ENCODE assay signal across 8 mouse cellular contexts in the genomic region with DNA sequence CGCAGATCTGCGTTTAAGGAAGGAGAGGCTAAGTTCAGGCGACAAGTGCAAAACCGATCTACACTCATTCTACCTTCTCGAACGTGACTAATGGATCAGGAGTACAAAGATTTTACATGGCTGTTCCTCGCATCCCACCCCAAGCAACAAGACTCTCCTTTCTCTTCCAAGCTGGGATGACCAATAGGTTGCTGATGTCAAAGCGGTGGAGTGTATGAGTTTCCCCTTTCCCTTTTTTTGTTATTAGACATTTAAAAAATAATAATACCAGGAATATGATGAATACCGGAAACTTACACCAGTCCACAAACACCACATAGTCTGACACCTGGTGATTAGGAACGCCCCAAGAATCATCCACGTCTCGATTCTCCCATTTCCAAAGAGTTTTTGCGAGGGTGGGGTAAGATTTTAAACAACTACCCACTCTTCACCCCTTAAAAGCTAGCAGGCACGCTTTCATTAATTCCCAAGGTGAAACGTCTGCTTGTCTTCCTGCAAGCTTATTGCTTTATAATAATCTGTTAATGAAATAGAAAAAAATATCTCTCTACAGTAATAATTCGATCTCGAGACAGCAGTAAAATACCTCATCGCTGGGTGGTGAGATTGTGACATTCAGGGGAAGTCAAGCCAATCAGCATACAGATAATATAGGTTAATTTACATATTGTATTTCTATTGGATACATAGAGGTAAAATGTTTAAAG. TPM values are rescaled to one million over a fixed set of nuclear protein-coding genes. Genes with fewer than 3 reads are reported as not detected.
DNase-seq lines count a peak whose midpoint lies in the region; ATAC-seq lines count a peak whose summit lies in the region.

Gene Gpr85, minus strand, starts transcription at position 598 of the 710 bp plus-strand sequence.

- H3K27me3 ChIP-seq in forebrain, embryonic 10.5 days (ENCODE audit: poor library complexity, severe bottlenecking): peaks cover 21% of the 10 kb centered on the region
- H3K27me3 ChIP-seq in intestine, embryonic 15.5 days (replicated peaks): no peaks in the 10 kb centered on the region
- peaks cover 22% of the 10 kb centered on the region for H3K27me3 ChIP-seq in liver, embryonic 16.5 days (ENCODE audit: control insufficient read depth, insufficient read depth, low read depth, low read length)
- no peaks in the 10 kb centered on the region for H3K27me3 ChIP-seq in stomach, embryonic 15.5 days (replicated peaks)

- peak within 1 kb of the TSS; percentile 93 for H3K27ac ChIP-seq in forebrain, embryonic 10.5 days
- H3K27ac ChIP-seq in intestine, embryonic 15.5 days: peak within 1 kb of the TSS; percentile 85
- H3K27ac ChIP-seq in liver, embryonic 16.5 days (ENCODE audit: low read length): no peak within 1 kb of the TSS
- H3K27ac ChIP-seq in stomach, embryonic 15.5 days: peak within 1 kb of the TSS; percentile 74

- no peaks in the 10 kb centered on the region for H3K9me3 ChIP-seq in forebrain, embryonic 10.5 days
- no peaks in the 10 kb centered on the region for H3K9me3 ChIP-seq in intestine, embryonic 15.5 days
- no peaks in the 10 kb centered on the region for H3K9me3 ChIP-seq in liver, embryonic 16.5 days (replicated peaks; ENCODE audit: control insufficient read depth, low read length)
- H3K9me3 ChIP-seq in stomach, embryonic 15.5 days: no peaks in the 10 kb centered on the region

- H3K4me1 ChIP-seq in forebrain, embryonic 10.5 days: peaks cover 21% of the 10 kb centered on the region
- H3K4me1 ChIP-seq in intestine, embryonic 15.5 days (replicated peaks): no peaks in the 10 kb centered on the region
- no peaks in the 10 kb centered on the region; the same call in 1 of the 2 replicates for H3K4me1 ChIP-seq in liver, embryonic 16.5 days (ENCODE audit: control insufficient read depth, low read depth, low read length)
- H3K4me1 ChIP-seq in stomach, embryonic 15.5 days: no peaks in the 10 kb centered on the region

- H3K36me3 ChIP-seq in forebrain, embryonic 10.5 days (replicated peaks): no peaks in the 10 kb centered on the region
- H3K36me3 ChIP-seq in intestine, embryonic 15.5 days: no peaks in the 10 kb centered on the region
- no peaks in the 10 kb centered on the region for H3K36me3 ChIP-seq in liver, embryonic 16.5 days (ENCODE audit: control insufficient read depth, insufficient read depth)
- no peaks in the 10 kb centered on the region for H3K36me3 ChIP-seq in stomach, embryonic 15.5 days

- DNase-seq in kidney, adult 9 months: peak; percentile 12
- no peak for DNase-seq in kidney, adult 11 months
- peak; percentile 43 for DNase-seq in Muller cell, postnatal 12 days (ENCODE audit: inconsistent ontology term)
- peak; percentile 18 for DNase-seq in forebrain, embryonic 10.5 days (ENCODE audit: extremely low spot score, low spot score)
- no peak for DNase-seq in urinary bladder, postnatal 36 days (ENCODE audit: low spot score in 2 of 2)

- H3K4me3 ChIP-seq in forebrain, embryonic 10.5 days: peak within 1 kb of the TSS; percentile 68
- H3K4me3 ChIP-seq in intestine, embryonic 15.5 days (replicated peaks): peak within 1 kb of the TSS; percentile 65
- H3K4me3 ChIP-seq in liver, embryonic 16.5 days (ENCODE audit: low read depth, low read length): peak within 1 kb of the TSS; percentile 55
- peak within 1 kb of the TSS; percentile 64 for H3K4me3 ChIP-seq in stomach, embryonic 15.5 days (replicated peaks)

- ATAC-seq in intestine, embryonic 15.5 days: peak; percentile 5; the same call in 1 of the 2 replicates
- ATAC-seq in liver, embryonic 16.5 days (ENCODE audit: low read depth): no peak
- no peak for ATAC-seq in stomach, embryonic 15.5 days (ENCODE audit: insufficient read depth, low FRiP score, low read depth)

- H3K4me2 ChIP-seq in intestine, embryonic 15.5 days (replicated peaks): peak within 1 kb of the TSS; percentile 97
- H3K4me2 ChIP-seq in liver, embryonic 16.5 days (ENCODE audit: low read depth, low read length): peak within 1 kb of the TSS; percentile 74
- H3K4me2 ChIP-seq in stomach, embryonic 15.5 days: peak within 1 kb of the TSS; percentile 96

- 49% methylated on average over 18 of the region's 18 CpGs for WGBS in forebrain, embryonic 10.5 days
- WGBS in intestine, embryonic 15.5 days: 43% methylated on average over 18 of the region's 18 CpGs
- 30% methylated on average over 18 of the region's 18 CpGs for WGBS in liver, embryonic 16.5 days (ENCODE audit: insufficient replicate concordance)
- WGBS in stomach, embryonic 15.5 days: 42% methylated on average over 18 of the region's 18 CpGs

- H3K9ac ChIP-seq in intestine, embryonic 15.5 days: peak within 1 kb of the TSS; percentile 74
- H3K9ac ChIP-seq in liver, embryonic 16.5 days (ENCODE audit: low read depth, low read length): peak within 1 kb of the TSS; percentile 37; the same call in 1 of the 2 replicates
- H3K9ac ChIP-seq in stomach, embryonic 15.5 days: peak within 1 kb of the TSS; percentile 63

RNA-seq across cellular contexts. Expression of gene Gpr85, which starts in this region (rescaled TPM):
- polyA plus RNA-seq in forebrain, embryonic 10.5 days (2016; fragmentation: Nextera tagmentation; extraction: Ambion mirVana): 4.9 and 5.9 TPM in 2 replicates
- polyA plus RNA-seq in intestine, embryonic 15.5 days (2015; fragmentation: Nextera tagmentation; extraction: Ambion mirVana): 5.5 and 5.7 TPM in 2 replicates
- 0.20 and 0.21 TPM in 2 replicates for polyA plus RNA-seq in liver, embryonic 16.5 days (2015; fragmentation: Nextera tagmentation; extraction: Ambion mirVana)
- polyA plus RNA-seq in stomach, embryonic 15.5 days (2015; fragmentation: Nextera tagmentation; extraction: Ambion mirVana): 4.4 and 4.5 TPM in 2 replicates

Comparison
In these comparisons a context has a peak if more than half of its experiments do, and no peak if none do; other contexts are left out.
1. DNase-seq: peak in kidney, adult 9 months (single experiment), Muller cell, postnatal 12 days (single experiment) and forebrain, embryonic 10.5 days (single experiment); none in kidney, adult 11 months (single experiment) and urinary bladder, postnatal 36 days (0 of 2).
2. Peak in every context shown above with its lines, with median percentiles within 50 percentile points of each other: H3K4me3 ChIP-seq, H3K4me2 ChIP-seq and H3K9ac ChIP-seq.